Mouse (Mus musculus) hindbrain, embryonic 16.5 days (tissue): Measurements from ENCODE around the gene Dnm2. TPM values are rescaled to one million over a fixed set of nuclear protein-coding genes. Genes with fewer than 3 reads are reported as not detected.
"Not testable (repeated sequence)": the region's sequence is repeated elsewhere in the genome, so short reads cannot be mapped to it uniquely, and the experiment has no call there.

ENCODE experiments used
- ATAC-seq: fragments of 200-750 bp; cut with Nextera tagmentation; 2 replicates; pipeline ENCODE4 v1.8.0; 2017; ENCODE audit warnings: moderate TSS enrichment, moderate library complexity
- H3K27ac ChIP-seq: fragments of 300-500 bp; sonication (generic); 2 replicates; pipeline ENCODE4 v1.5.1; 2014; ENCODE audit warnings: low read depth, mild to moderate bottlenecking, control low read depth, low read length, moderate library complexity
- H3K27me3 ChIP-seq: fragments of 300-500 bp; sonication (generic); replicated peaks from 2 replicates; pipeline ENCODE4 v1.6.1; 2014; ENCODE audit warnings: low read length; ENCODE audit not compliant: control insufficient read depth, insufficient read depth
- H3K36me3 ChIP-seq: fragments of 300-500 bp; sonication (generic); 2 replicates; pipeline ENCODE4 v1.6.1; 2014; ENCODE audit warnings: mild to moderate bottlenecking, low read length, moderate library complexity, mixed read lengths; ENCODE audit not compliant: control insufficient read depth, insufficient read depth
- H3K4me1 ChIP-seq: fragments of 300-500 bp; sonication (generic); 2 replicates; pipeline ENCODE4 v1.6.1; 2014; ENCODE audit warnings: low read depth, low read length; ENCODE audit not compliant: control insufficient read depth, insufficient read depth
- H3K4me2 ChIP-seq: fragments of 300-500 bp; sonication (generic); 2 replicates; pipeline ENCODE4 v1.6.1; 2014; ENCODE audit warnings: mild to moderate bottlenecking, low read length, control low read depth, moderate library complexity
- H3K4me3 ChIP-seq: fragments of 300-500 bp; sonication (generic); 2 replicates; pipeline ENCODE4 v1.5.1; 2014; ENCODE audit warnings: mild to moderate bottlenecking, low read length, control low read depth, moderate library complexity
- H3K9ac ChIP-seq: fragments of 300-500 bp; sonication (generic); 2 replicates; pipeline ENCODE4 v1.6.1; 2014; ENCODE audit warnings: low read depth, mild to moderate bottlenecking, control low read depth, low read length, moderate library complexity
- H3K9me3 ChIP-seq: fragments of 300-500 bp; sonication (generic); 2 replicates; pipeline ENCODE4 v1.6.1; 2014; ENCODE audit warnings: mild to moderate bottlenecking, low read length, moderate library complexity; ENCODE audit not compliant: control insufficient read depth
- WGBS: fragments of 180-500 bp; shearing (Covaris S2); extraction: QIAGEN DNeasy Blood & Tissue Kit; methylation state at CpG from one replicate; pipeline ENCODE4 v1.1.7; 2014; 5-methylcytosine and 5-hydroxymethylcytosine counted together
- polyA plus RNA-seq: library from polyadenylated mRNA; unstranded; fragments of >200 nt; fragmentation: Nextera tagmentation; extraction: Ambion mirVana; gene quantifications from 2 replicates; pipeline ENCODE4 v1.2.1, GENCODE M21; 2015

The Dnm2 gene
- polyA plus RNA-seq, 1 experiment from 2014 or later, result 61.9 TPM

GRCm38 (mm10) chr9:21517947-21518495 is 93.3 kb downstream of the Dnm2 start:
- no peak for ATAC-seq
- Histone ChIP-seq H3K4me1 (no peaks in the 10 kb centered on the region), H3K27ac (no peak overlapping the region), H3K4me3 (no peak overlapping the region), H3K9me3 (no peaks in the 10 kb centered on the region), H3K4me2 (no peak overlapping the region), H3K36me3 (no peaks in the 10 kb centered on the region), H3K27me3 (no peaks in the 10 kb centered on the region), H3K9ac (no peak overlapping the region)
- 91% methylated on average over 6 of the region's 6 CpGs for whole genome bisulfite sequencing

- H3K9ac ChIP-seq, H3K9me3 ChIP-seq, H3K27ac ChIP-seq, H3K4me1 ChIP-seq, H3K36me3 ChIP-seq, ATAC-seq, H3K4me2 ChIP-seq, H3K27me3 ChIP-seq, H3K4me3 ChIP-seq: not testable (repeated sequence)
- 82% methylated on average over 6 of the region's 6 CpGs for WGBS
These were observed 94.0 kb downstream of the Dnm2 start for GRCm38 (mm10) chr9:21518690-21519089.

DNA sequence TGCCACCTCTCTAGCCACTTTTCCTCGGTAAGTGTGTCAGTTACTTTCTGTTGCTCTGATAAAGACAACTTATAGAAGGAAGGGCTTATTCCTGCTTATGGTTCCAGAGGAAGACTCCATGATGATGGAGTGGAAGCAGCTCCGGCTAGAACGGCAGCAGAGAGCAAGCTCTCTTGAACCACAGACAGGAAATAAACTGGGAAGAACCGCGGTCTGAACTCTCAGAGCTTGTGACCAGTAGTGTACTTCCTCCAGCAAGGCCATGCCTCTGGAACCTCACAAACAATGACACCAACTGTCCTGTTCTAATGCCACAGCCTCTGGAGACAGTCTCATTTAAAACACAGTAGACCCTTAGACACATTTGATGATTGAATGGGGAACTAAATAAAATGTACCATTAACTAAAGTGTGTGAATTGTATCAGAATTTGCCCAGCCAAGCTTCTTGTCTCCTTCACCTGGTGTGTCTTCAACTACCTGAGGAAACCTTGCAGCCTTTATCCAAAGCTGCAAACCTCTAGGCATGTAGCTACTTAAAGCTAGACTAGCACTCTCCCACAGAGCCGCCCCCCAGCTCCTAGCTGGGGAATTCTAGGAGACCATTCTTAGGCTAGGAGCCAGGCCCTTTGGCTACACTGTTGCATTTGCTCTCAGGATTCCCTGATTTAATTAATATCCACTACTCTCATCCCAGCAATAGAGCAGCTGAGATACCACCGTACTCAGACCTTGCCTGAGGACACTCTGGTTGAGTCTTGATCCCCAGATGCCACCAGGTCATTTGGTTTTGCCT is 100.6 kb downstream of the Dnm2 start:
- no peaks in the 10 kb centered on the region for H3K9me3 ChIP-seq
- H3K27me3 ChIP-seq, result no peaks in the 10 kb centered on the region
- no peak overlapping the region for H3K27ac ChIP-seq
- no peak overlapping the region for H3K4me3 ChIP-seq
- no peaks in the 10 kb centered on the region for H3K4me1 ChIP-seq
- no peaks in the 10 kb centered on the region for H3K36me3 ChIP-seq
- H3K4me2 ChIP-seq, result no peak overlapping the region
- WGBS, result 83% methylated on average over 7 of the region's 7 CpGs
- no peak overlapping the region for H3K9ac ChIP-seq
- no peak for ATAC-seq

GRCm38 (mm10) chr9:21525937-21526633 is 101.4 kb downstream of the Dnm2 start, which contains the start of gene AB124611:
TSS of gene AB124611 (plus strand) at chr9:21526176.
- H3K36me3 ChIP-seq, result no peaks in the 10 kb centered on the region
- WGBS, result 72% methylated on average over 14 of the region's 14 CpGs
- H3K4me3 ChIP-seq, result no peak within 1 kb of the TSS
- H3K27ac ChIP-seq, result no peak within 1 kb of the TSS
- ATAC-seq, result no peak
- H3K9ac ChIP-seq, result no peak within 1 kb of the TSS
- no peaks in the 10 kb centered on the region for H3K27me3 ChIP-seq
- H3K4me1 ChIP-seq, result no peaks in the 10 kb centered on the region
- no peak within 1 kb of the TSS for H3K4me2 ChIP-seq
- no peaks in the 10 kb centered on the region for H3K9me3 ChIP-seq

DNA sequence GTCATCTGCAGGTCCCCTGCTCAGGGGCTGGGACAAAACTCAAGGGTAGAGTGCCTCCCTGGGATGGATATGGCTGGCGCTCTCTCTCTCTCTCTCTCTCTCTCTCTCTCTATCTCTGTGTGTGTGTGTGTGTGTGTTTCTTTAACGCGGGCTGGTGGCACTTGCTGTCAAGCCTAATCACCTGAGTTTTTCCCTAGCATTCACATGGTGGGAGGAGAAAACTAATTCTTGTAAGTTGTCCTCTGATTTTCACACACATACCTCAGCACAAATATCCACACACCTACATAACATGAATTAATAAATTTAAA is 101.9 kb downstream of the Dnm2 start:
- no peaks in the 10 kb centered on the region for H3K4me1 ChIP-seq
- no peaks in the 10 kb centered on the region for H3K36me3 ChIP-seq
- H3K9ac ChIP-seq, result no peak overlapping the region
- no peak for ATAC-seq
- H3K9me3 ChIP-seq, result no peaks in the 10 kb centered on the region
- no peak overlapping the region for H3K4me2 ChIP-seq
- 96% methylated on average over 3 of the region's 3 CpGs for WGBS
- no peak overlapping the region for H3K27ac ChIP-seq
- no peak overlapping the region for H3K4me3 ChIP-seq
- no peaks in the 10 kb centered on the region for H3K27me3 ChIP-seq

- Histone ChIP-seq H3K9me3 (no peaks in the 10 kb centered on the region), H3K4me1 (no peaks in the 10 kb centered on the region), H3K27ac (no peak overlapping the region), H3K9ac (no peak overlapping the region), H3K4me2 (no peak overlapping the region), H3K4me3 (no peak overlapping the region), H3K36me3 (no peaks in the 10 kb centered on the region), H3K27me3 (no peaks in the 10 kb centered on the region)
- no peak for ATAC-seq
- WGBS, result 96% methylated on average over 2 of the region's 2 CpGs
These were observed 102.5 kb downstream of the Dnm2 start for GRCm38 (mm10) chr9:21527100-21527801.

- Histone ChIP-seq H3K36me3 (no peaks in the 10 kb centered on the region), H3K4me1 (no peaks in the 10 kb centered on the region), H3K9me3 (no peaks in the 10 kb centered on the region), H3K27ac (no peak overlapping the region), H3K4me3 (no peak overlapping the region), H3K27me3 (no peaks in the 10 kb centered on the region), H3K4me2 (no peak overlapping the region), H3K9ac (no peak overlapping the region)
- no peak for ATAC-seq
- 81% methylated on average over 1 of the region's 1 CpGs for WGBS
These were observed 103.2 kb downstream of the Dnm2 start for GRCm38 (mm10) chr9:21527917-21528324.

DNA sequence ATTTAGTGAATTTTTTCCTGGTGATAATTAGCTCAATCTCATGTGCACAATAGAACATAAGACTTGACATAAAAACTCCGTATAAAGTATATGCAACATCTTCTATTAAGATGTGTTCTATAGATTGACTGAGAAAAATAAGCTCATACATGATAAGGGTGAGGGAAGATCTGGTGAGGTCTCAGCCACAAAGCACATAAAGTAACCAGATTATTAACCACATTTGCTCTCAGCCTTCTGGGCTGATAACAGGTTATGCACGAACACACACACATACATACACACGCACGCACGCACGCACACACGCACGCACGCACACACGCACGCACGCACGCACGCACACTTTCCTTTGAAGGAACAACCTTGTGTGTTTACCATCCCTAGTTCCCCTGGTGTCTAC is 111.8 kb downstream of the Dnm2 start:
- Histone ChIP-seq H3K4me1 (no peaks in the 10 kb centered on the region), H3K27ac (no peak overlapping the region), H3K27me3 (no peaks in the 10 kb centered on the region), H3K36me3 (no peaks in the 10 kb centered on the region), H3K4me2 (no peak overlapping the region), H3K9ac (no peak overlapping the region), H3K9me3 (no peaks in the 10 kb centered on the region), H3K4me3 (no peak overlapping the region)
- 96% methylated on average over 14 of the region's 14 CpGs for WGBS
- no peak for ATAC-seq

- Histone ChIP-seq H3K4me2 (no peak overlapping the region), H3K27me3 (no peaks in the 10 kb centered on the region), H3K4me3 (no peak overlapping the region), H3K9me3 (no peaks in the 10 kb centered on the region), H3K4me1 (no peaks in the 10 kb centered on the region), H3K36me3 (no peaks in the 10 kb centered on the region), H3K27ac (no peak overlapping the region), H3K9ac (no peak overlapping the region)
- WGBS, result 77% methylated on average over 4 of the region's 4 CpGs
- no peak for ATAC-seq
These were observed 112.3 kb downstream of the Dnm2 start for GRCm38 (mm10) chr9:21537009-21537408.
